Mouse (Mus musculus): Measurements from ENCODE around the gene Mrpl16. TPM values are rescaled to one million over a fixed set of nuclear protein-coding genes. Genes with fewer than 3 reads are reported as not detected.

Gene Mrpl16
- polyA plus RNA-seq, 1 experiment = 6.6 TPM

DNA sequence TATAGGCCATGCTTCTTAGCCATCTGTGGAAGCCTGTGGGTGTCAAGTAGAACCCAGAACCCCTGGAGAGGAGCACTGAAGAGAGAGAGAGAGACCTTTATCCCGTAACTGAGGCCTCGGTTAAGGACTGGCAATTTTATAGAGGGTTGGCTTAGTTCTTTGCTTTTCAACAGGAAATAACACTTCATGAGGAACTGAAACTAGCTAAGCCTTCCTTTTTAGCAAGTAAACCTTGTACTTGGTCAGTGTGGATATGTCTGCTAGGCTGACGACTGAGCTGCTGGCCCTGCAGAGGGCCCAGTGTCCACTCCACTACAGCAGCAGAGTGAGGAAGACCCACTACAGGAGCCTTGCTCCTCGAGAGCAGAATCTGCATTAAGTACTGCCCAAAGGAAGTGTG is 3.8 kb upstream of the Mrpl16 start:
- DNase-seq = no peak
- 39% methylated on average over 4 of the region's 4 CpGs for WGBS
- peaks cover 2% of the 10 kb centered on the region; the same call in 1 of the 2 replicates for H3K4me1 ChIP-seq (ENCODE audit: control insufficient read depth, insufficient read depth, low read length)
- no peak for TF ChIP-seq CTCF (IDR thresholded peaks at IDR 0.05; ENCODE audit: insufficient read depth, low read length)
- no peak overlapping the region for H3K4me3 ChIP-seq (replicated peaks; ENCODE audit: extremely low read depth, low read depth, low read length)

DNA sequence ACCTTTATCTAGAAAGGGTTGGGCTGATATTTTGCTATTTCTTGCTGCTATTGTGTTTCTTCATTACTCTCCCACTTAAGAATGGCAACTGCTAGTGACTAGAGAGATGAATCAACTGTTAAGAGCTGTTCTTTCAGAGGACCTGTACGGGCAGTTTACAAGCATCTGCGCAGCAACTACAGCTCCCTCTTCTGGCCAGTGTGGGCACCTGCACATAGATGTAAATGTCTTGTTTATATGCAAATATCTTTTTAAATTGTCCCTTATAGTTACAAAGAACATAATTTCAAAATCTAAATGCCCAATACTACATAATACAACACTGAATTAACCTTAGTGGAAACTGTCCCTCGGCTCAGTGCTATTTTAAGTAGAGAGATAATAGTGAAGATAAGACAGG is 2.0 kb upstream of the Mrpl16 start:
- WGBS = 3% methylated on average over 3 of the region's 3 CpGs
- DNase-seq = no peak
- peaks cover 2% of the 10 kb centered on the region; the same call in 1 of the 2 replicates for H3K4me1 ChIP-seq (ENCODE audit: control insufficient read depth, insufficient read depth, low read length)
- H3K4me3 ChIP-seq (replicated peaks; ENCODE audit: extremely low read depth, low read depth, low read length) = no peak overlapping the region
- TF ChIP-seq POLR2A (IDR thresholded peaks at IDR 0.05; ENCODE audit: borderline replicate concordance, extremely low read depth, low read depth, low read length) = no peak
- TF ChIP-seq CTCF (IDR thresholded peaks at IDR 0.05; ENCODE audit: insufficient read depth, low read length) = peak; percentile 84

DNA sequence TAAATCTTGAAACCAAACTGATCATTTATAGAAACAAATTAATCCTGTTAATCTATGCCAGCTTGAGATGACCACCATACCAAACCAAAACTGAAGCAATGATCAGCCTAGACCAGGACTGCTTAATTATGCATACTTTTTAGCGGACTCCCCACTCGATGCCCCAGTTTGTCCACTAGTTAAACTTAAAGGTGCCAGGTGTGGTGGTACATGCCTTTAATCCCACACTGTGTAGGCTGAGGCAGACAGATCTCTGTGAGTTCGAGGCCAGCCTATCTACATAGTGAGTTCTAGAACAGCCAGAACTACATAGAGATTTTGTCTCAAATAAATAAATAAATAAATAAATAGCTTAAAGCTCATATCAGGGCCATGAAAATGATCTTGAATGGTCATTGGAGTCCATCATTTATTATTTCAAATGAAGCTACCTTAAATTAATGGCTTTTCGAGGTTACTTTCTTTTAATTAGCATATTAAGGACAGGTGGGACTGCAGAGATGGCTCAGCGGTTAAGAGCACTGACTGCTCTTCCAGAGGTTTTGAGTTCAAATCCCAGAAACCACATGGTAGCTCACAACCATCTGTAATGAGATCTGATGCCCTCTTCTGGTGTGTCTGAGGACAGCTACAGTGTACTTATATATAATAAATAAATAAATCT is 802 bp upstream of the Mrpl16 start:
- DNase-seq = no peak
- 88% methylated on average over 5 of the region's 5 CpGs for WGBS
- Histone ChIP-seq H3K4me3 (replicated peaks; ENCODE audit: extremely low read depth, low read depth, low read length) (no peak overlapping the region), H3K4me1 (ENCODE audit: control insufficient read depth, insufficient read depth, low read length) (peaks cover 2% of the 10 kb centered on the region; the same call in 1 of the 2 replicates)
- TF ChIP-seq CTCF (IDR thresholded peaks at IDR 0.05; ENCODE audit: insufficient read depth, low read length) (no peak), POLR2A (IDR thresholded peaks at IDR 0.05; ENCODE audit: borderline replicate concordance, extremely low read depth, low read depth, low read length) (no peak)

DNA sequence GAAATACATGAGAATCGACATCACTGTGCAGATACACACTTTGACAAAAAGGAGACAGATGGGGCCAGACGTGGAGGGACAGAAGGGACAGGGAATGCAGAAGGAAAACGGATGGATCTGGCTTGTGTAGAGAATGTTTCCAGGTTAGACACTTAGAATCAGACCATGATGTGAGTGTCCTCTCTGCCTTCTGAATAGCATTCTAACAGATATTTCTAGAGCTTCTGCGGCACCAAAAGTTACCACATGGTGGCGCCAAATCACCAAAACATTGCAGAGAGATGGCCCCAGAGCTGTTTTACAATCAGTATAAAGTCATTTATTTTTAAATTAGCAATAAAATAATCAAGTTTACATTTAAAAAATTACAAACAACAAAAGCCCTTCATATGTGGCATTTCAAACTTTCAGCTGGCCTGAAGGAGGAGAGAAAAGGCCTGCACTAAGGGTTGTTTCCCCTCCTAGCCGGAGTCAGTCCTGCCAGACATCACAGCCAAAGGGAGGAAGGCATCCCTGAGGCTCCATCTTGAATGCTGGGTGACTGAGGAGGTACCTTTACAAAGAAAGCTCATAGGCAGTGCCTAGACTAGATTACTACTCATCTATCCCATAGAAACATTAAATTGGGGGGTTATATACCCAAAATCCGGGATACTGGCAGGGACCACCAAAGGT is 7.1 kb downstream of the Mrpl16 start:
- no peaks in the 10 kb centered on the region for H3K4me1 ChIP-seq (ENCODE audit: control insufficient read depth, insufficient read depth, low read length)
- 59% methylated on average over 7 of the region's 7 CpGs for WGBS
- H3K4me3 ChIP-seq (replicated peaks; ENCODE audit: extremely low read depth, low read depth, low read length) = no peak overlapping the region
- no peak for TF ChIP-seq CTCF (IDR thresholded peaks at IDR 0.05; ENCODE audit: insufficient read depth, low read length)
- peak; percentile 62 for DNase-seq

DNA sequence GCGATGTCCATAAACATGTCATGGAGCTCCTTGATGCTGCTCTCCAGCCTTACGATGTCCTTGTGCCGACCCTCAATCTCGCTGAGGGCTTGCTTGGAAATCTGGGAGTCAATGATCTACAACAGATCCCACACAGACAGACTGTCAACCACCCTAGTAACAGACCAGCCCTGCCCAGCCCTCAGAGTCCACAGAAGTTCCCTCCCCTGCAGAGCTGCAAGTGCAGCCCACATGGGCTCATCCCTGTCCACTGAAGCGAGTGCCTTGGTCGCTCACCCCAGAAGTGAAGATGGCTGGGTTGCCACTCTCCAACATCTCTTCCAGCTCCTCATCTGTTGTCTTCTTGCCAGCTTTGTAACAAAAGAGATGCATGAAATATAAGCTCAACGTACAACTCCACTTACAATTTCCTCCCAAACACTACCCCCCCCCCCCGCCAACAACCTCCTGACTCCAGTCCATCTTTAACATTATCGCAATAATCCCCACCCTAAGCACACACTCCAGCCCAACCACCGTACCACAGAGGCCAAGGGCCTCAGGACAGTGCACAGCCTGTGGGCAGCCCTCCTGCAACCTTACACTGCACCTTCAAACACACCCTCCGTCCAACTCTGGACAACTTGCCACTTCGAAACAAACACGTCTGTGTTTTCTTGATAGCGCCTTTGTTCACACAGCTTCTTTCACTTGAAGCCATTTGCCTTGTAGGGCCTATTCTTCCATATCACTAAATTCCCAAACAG is 15.4 kb downstream of the Mrpl16 start:
- H3K4me1 ChIP-seq (ENCODE audit: control insufficient read depth, insufficient read depth, low read length) = no peaks in the 10 kb centered on the region
- 93% methylated on average over 14 of the region's 14 CpGs for WGBS
- TF ChIP-seq CTCF (IDR thresholded peaks at IDR 0.05; ENCODE audit: insufficient read depth, low read length) = no peak
- no peak for TF ChIP-seq POLR2A (IDR thresholded peaks at IDR 0.05; ENCODE audit: borderline replicate concordance, extremely low read depth, low read depth, low read length)
- no peak for DNase-seq
- H3K4me3 ChIP-seq (replicated peaks; ENCODE audit: extremely low read depth, low read depth, low read length) = no peak overlapping the region

DNA sequence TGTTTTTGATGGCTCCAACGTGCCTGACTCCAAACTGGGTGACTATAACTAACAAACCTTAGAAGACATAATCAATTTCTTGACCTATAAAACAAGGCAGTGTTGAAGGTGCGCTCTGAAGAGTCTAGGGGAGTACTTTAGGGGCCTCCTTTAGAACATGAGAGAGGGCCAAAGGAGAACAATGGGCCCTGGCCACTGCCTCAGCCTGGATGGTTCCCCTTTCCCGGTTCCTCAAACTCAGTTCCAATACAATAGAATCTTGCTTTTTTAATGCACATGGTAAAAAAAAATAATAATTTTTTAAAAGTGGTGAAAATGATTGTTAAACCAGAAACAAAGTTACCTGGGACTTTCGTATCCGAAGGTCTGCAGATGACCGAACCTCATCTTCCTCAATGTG is 17.6 kb downstream of the Mrpl16 start:
- DNase-seq = no peak
- WGBS = 92% methylated on average over 6 of the region's 6 CpGs
- TF ChIP-seq POLR2A (IDR thresholded peaks at IDR 0.05; ENCODE audit: borderline replicate concordance, extremely low read depth, low read depth, low read length) (no peak), CTCF (IDR thresholded peaks at IDR 0.05; ENCODE audit: insufficient read depth, low read length) (no peak)
- no peak overlapping the region for H3K4me3 ChIP-seq (replicated peaks; ENCODE audit: extremely low read depth, low read depth, low read length)
- H3K4me1 ChIP-seq (ENCODE audit: control insufficient read depth, insufficient read depth, low read length) = no peaks in the 10 kb centered on the region

DNA sequence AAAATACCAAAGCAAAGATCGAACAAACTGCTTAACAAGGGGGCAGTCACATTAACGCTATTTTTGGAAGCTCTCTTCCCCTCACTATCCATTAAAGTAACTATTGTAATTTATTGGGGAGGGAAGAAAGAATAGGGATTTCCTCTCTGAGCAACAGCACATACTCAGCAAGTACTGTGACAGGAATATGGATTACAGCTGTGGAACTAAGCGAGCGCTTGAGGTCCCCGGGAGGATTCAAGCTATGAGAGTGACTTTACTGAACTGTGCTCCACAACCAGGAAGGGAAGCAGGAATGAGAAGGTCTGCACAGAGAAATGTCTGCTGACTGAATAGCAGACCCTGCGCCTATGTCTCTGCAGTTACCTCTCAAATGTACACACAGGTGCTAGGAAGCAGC is 18.7 kb downstream of the Mrpl16 start:
- Histone ChIP-seq H3K4me3 (replicated peaks; ENCODE audit: extremely low read depth, low read depth, low read length) (no peak overlapping the region), H3K4me1 (ENCODE audit: control insufficient read depth, insufficient read depth, low read length) (no peaks in the 10 kb centered on the region)
- WGBS = 76% methylated on average over 6 of the region's 6 CpGs
- DNase-seq = no peak
- TF ChIP-seq POLR2A (IDR thresholded peaks at IDR 0.05; ENCODE audit: borderline replicate concordance, extremely low read depth, low read depth, low read length) (no peak), CTCF (IDR thresholded peaks at IDR 0.05; ENCODE audit: insufficient read depth, low read length) (no peak)

DNA sequence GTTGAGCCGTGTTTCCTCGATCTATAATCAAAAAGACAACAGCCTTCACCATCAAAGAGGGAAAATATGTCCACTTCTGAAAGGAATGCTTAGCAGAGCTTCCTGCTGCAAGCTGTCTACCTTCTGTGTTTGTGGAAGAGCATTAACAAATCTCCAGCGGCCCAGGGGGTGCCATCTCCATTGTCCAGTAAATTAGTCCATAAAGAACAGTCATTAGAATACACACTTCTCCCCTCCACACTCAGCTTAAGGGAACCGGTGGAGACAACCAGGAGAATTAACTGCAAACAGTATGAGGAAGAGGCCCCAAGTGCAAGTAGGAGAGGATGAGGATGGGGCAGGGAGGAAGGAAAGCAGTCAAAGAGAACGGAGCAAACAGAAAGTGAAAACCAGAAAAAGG is 21.6 kb downstream of the Mrpl16 start:
- no peak for TF ChIP-seq POLR2A (IDR thresholded peaks at IDR 0.05; ENCODE audit: borderline replicate concordance, extremely low read depth, low read depth, low read length)
- TF ChIP-seq CTCF (IDR thresholded peaks at IDR 0.05; ENCODE audit: insufficient read depth, low read length) = no peak
- H3K4me3 ChIP-seq (replicated peaks; ENCODE audit: extremely low read depth, low read depth, low read length) = no peak overlapping the region
- WGBS = 68% methylated on average over 5 of the region's 5 CpGs
- H3K4me1 ChIP-seq (ENCODE audit: control insufficient read depth, insufficient read depth, low read length) = no peaks in the 10 kb centered on the region
- no peak for DNase-seq

DNA sequence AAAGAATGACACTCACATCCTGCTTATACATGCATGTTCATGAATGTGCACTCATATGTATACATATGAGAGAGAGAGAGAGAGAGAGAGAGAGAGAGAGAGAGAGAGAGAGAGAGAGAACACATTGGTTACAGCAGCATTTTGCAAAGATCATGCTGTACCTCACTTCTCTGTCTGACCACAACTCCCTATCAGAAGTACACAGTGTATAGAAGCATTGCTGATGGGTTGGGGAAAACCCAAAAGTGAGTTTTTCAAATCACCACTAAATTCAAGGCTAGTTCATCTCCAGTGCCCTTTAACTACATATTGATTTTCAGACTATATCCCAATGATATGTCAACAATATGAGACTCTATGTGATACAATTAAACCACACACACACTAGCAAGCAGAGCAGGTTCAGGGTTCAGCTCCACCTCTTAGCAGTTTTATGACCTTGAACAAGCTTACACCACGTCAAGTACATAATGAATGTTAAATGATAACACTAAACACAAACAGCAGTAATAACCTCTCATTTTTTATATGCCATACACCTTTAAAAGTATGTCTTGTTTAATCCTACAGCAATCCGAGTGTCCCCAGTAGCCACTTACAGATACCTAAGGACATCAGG is 23.7 kb downstream of the Mrpl16 start:
- Histone ChIP-seq H3K4me3 (replicated peaks; ENCODE audit: extremely low read depth, low read depth, low read length) (no peak overlapping the region), H3K4me1 (ENCODE audit: control insufficient read depth, insufficient read depth, low read length) (no peaks in the 10 kb centered on the region)
- no peak for TF ChIP-seq CTCF (IDR thresholded peaks at IDR 0.05; ENCODE audit: insufficient read depth, low read length)
- TF ChIP-seq POLR2A (IDR thresholded peaks at IDR 0.05; ENCODE audit: borderline replicate concordance, extremely low read depth, low read depth, low read length) = no peak
- DNase-seq = no peak
- WGBS = 76% methylated on average over 2 of the region's 2 CpGs

Data from lung, adult 2 months (tissue).